Mouse (Mus musculus) heart, embryonic 10.5 days (tissue): ENCODE data around the gene Gm10135. TPM values are rescaled to one million over a fixed set of nuclear protein-coding genes. Genes with fewer than 3 reads are reported as not detected.

Experiments
- polyA plus RNA-seq: library from polyadenylated mRNA; unstranded; fragments of >200 nt; fragmentation: Nextera tagmentation; extraction: Ambion mirVana; gene quantifications from 2 replicates; pipeline ENCODE4 v1.2.1, GENCODE M21; 2016

The Gm10135 gene
- polyA plus RNA-seq, 1 experiment from 2014 or later: not detected

Other genes starting within 250 kb of the Gm10135 start
- not detected in 2 replicates for gene Txk, start 221.9 kb downstream of the Gm10135 start, polyA plus RNA-seq
- 7.5 and 12.1 TPM in 2 replicates for gene Tec, start 106.2 kb downstream of the Gm10135 start, polyA plus RNA-seq
- 18.1 and 21.0 TPM in 2 replicates for gene Slain2, start 60.4 kb downstream of the Gm10135 start, polyA plus RNA-seq
- 0.14 and 0.30 TPM in 2 replicates for gene Slc10a4, start 32.2 kb upstream of the Gm10135 start, polyA plus RNA-seq